Mouse (Mus musculus) left cerebral cortex, postnatal 10 days (tissue): ENCODE data around the gene Fignl1. TPM values are rescaled to one million over a fixed set of nuclear protein-coding genes. Genes with fewer than 3 reads are reported as not detected.
A peak's percentile ranks its signal among the peaks of the same experiment; 100 is the strongest.

Source experiments
- DNase-seq, 2 experiments: peaks; one replicate each; pipeline ENCODE4 v3.0.0; 2021 to 2022; ENCODE audit warnings: low spot score in 2 of 2, mixed read lengths in 1 of 2; ENCODE audit errors: extremely low spot score in 1 of 2
- intact Hi-C: fragments of 180-260 bp; cut with DNase I; formaldehyde crosslinking; loops from one replicate; pipeline ENCODE4 v1.15.1; 2025
- total RNA-seq, 2 experiments: library from RNA; stranded (reverse); gene quantifications; 2 replicates each; pipeline ENCODE4 v1.2.3; 2021

Fignl1 gene
- 1 to 10 TPM; 1.8 to 1.9 TPM for total RNA-seq

GRCm38 (mm10) chr11:11808820-11809403, at the start of gene Fignl1:
Fignl1 (minus strand) TSS chr11:11808962.
- DNase-seq = peak; percentile 92 to 96
- intact Hi-C loops = no loop called here

GRCm38 (mm10) chr11:11856959-11857358, 48.2 kb upstream of the Fignl1 start:
- DNase-seq = no peak
- intact Hi-C loops = no loop called here

- DNase-seq = peak; percentile 16 to 52
- intact Hi-C loops = no loop called here
Measured at GRCm38 (mm10) chr11:11855685-11856131, 46.9 kb upstream of the Fignl1 start.

GRCm38 (mm10) chr11:11855061-11855672, 46.4 kb upstream of the Fignl1 start:
- no peak for DNase-seq
- intact Hi-C loops = no loop called here

- intact Hi-C loops = no loop called here
- no peak for DNase-seq
Measured at GRCm38 (mm10) chr11:11853731-11854461, 45.1 kb upstream of the Fignl1 start.

DNA sequence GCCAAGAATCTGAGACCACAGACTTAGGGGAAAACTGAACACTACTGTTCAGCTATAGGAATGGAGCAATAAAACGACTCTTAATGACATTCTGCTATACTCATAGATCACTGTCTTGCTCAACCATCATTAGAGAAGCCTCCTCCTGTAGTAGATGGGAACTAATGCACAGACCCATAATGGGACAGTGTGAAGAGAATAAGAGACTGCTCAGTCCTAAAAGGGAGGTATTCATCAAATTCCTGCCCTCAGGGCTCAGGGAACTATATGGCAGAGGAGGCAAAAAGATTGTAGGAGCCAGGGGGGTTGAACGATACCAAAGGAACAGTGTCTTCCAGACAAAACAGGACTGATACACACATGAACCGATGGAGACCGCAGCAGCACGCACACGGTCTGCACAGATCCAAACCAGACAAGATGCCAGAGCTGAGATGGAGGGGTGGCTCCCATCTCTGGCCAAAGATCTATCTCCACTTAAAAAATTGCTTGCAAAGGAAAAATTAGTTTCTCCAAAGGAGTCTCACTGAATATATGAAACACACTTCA, 43.3 kb upstream of the Fignl1 start:
- intact Hi-C loops = no loop called here
- no peak for DNase-seq

DNA sequence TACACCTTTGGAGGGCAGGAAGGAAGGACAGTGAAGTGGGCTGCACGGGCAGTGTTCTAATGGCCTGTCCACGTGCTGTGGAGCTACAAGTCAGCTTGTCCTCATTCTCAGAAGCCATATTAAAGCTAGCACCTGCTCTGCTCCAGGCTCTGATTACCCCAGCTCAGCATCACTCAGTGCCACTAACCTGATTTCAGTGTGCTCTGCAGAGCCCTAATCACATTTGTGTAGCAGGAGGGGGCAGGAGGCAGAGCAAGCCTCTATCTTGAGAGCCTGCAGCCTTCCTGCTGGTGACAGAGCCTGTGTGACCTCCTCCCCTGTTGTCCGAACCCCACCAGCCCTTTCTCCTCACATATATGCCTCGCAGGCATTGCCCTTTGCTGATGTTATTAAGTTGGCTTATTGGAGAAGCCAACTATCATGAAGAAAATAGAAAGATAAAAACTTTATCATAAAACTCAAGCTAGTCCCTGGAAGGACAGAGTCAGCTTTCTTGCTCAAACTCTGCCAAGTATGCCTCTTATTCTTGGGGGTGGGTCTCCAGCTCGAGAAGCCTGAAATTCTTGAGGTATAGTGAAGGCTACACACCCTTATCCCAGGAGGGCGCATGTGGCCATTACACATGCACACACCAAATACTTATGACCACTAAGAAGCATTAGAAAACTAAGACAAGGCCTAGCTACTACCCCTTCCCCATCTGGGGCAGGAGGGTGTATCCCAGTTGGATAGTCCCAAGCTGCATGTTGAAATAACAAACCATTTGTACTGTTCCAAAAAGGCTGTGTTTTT, 41.9 kb upstream of the Fignl1 start:
- intact Hi-C loops = no loop called here
- DNase-seq = no peak

DNA sequence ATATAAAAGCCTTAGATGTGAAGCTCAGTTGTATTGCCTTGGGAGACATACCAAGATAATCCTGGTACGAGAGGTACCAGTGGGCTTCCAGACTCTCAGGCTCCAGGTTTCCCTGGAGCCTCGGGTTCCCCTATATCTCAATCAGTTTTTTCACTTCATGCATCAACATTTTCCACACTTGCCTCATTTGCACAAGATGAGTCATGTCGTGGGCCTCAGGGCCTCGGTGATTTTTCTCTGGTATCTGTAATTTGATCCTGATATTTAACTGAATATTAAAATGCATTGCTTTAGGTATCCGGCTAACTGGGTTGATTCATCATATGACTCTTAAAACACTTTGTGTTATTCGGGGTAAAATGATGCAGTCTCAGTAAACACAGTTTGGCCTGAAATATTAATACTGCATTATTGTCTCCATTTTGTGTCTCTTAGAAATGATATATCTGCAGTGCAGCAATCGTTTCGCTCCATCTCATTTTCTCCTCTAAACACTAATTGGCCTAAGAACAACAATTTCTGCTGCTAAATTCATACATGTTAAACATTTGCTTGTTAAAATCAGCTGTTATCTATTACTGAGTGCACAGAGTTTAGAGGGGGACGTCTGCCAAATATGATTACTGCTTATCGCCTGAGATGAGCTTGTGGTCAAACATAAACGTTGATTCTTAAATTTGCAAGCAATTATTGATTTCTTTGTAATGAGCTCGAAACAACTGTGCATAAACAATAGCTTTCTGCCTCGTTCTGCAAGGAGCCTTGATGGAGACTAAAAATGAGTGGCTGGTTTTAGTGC, 41.0 kb upstream of the Fignl1 start:
- intact Hi-C loops = no loop called here
- no peak for DNase-seq

DNA sequence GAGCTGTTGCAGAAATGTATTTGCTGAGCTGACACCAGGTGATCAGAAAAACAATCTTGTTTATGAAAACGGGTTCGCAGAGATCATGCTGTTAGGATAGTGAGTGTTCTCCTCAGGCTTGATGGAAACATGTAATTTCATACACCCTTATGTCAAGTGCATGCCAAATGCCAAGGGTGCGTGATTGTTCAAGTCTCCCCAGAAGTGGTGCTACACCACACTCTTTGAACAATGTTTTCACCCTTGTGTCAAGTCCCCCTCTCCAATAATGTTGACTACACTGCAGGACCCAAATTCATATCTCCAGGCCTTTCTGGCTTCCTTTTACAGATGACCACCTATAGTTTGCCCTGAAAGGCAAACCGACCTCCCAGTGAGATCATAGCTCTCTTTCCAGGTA, 39.7 kb upstream of the Fignl1 start:
- intact Hi-C loops = no loop called here
- DNase-seq = no peak

DNA sequence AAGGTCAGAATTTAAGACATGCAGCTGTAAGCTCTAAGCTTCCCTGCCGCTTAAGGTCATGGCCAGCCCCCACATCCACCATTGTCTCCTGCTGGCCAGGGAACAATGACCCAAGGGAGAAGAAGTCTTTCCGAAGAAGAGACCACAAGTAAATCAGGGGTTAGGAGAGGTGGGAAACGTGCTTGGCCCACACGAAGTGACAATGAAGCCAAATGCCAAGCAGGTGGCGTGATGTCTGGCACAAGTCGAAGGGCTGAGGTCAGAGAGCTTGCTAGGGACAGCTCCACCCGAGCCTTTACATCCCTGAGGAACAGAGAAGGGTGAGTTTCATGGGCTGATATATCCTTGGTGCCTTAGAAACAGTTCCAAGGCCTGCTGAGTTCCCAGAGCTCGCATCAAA, 36.3 kb upstream of the Fignl1 start:
- DNase-seq = no peak
- intact Hi-C loops = no loop called here

GRCm38 (mm10) chr11:11844367-11844971, 35.7 kb upstream of the Fignl1 start:
- intact Hi-C loops = no loop called here
- peak in 1 of 2 experiments; percentile 58 for DNase-seq

DNA sequence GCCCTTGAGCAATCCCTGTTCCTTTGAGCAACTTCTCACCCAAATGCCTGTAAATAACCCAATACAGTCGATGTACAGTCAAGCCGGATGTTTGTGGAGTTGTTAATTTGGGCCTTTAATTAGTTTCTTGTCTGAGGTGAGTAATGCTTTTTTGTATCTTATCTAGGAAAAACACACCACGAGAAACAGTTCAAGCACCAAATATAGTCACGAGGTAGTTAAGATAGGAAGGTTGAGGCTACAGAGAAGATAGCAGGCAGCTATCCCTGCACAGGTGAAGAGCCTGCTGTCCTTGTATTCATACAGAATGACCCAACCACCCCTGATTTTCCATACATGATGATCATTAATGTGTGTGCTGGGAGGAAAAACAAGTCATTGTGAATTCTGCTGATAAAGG, 32.8 kb upstream of the Fignl1 start:
- intact Hi-C loops = no loop called here

GRCm38 (mm10) chr11:11840746-11841145, 32.0 kb upstream of the Fignl1 start:
- intact Hi-C loops = no loop called here
- no peak for DNase-seq

More for the DNA sequence above, 32.8 kb upstream of the Fignl1 start:
- no peak for DNase-seq

- DNase-seq = no peak
- intact Hi-C loops = no loop called here
Measured at GRCm38 (mm10) chr11:11839874-11840273, 31.1 kb upstream of the Fignl1 start.

DNA sequence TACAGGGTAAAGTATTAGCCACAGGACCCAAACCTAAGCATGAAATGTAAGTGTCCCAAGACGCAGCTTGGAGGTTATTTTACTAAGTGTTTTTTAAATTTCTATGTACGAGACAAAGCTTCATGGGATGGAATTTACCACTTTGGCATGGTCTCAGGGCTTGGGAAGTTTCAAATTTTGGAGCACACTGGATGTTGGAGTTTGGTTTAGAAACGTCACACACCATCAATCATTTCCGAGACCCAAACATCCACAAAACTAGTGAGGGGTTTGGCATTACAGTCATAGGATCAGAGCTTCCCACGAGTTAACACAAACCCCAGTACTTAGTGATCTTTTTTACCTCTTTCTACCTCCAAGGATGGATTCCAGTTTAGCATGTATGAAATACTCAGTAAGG, 28.6 kb upstream of the Fignl1 start:
- DNase-seq = no peak
- intact Hi-C loops = no loop called here

GRCm38 (mm10) chr11:11836713-11837370, 28.1 kb upstream of the Fignl1 start:
- DNase-seq = no peak
- intact Hi-C loops = no loop called here

DNA sequence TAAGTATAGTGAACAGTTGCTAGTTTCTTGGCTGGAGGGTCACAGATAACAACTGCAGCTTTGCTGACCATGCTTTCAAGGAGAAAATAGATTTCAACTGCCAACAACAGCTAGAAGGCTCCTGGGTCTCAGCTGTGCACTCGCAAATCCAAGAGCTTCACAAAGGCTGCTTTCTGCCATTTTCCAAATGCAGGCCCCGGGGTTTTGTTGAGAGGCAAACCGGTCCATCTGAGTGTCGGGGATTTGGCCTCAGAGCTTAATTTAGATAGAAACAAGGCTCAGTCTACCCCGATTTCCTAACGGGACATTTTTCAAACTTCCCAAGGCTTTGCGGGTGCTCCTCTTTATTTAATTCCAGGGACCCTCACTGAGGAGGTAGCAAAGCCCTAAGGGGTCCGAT, 27.5 kb upstream of the Fignl1 start:
- no peak for DNase-seq
- intact Hi-C loops = no loop called here

DNA sequence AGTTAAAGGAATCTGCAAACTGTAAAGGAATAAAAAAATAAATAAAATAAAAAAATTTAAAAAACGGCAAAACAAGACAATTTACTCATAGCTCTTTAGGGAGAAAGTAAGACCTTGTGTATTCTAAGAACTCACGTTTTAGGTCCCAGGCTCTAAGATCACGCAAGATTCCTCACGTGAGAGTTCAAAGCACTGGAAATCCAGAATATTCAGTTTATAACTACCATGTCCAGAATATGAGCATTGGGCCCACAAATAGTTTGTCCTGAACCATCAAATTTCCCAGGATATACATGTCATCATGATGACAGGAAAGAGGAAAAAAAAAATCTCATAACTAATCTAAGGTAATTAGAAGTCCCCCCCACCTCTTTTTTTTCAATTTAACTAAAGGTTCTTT, 27.0 kb upstream of the Fignl1 start:
- intact Hi-C loops = no loop called here
- DNase-seq = no peak
